Mouse (Mus musculus): ENCODE data around the gene Endog.
"Not testable (repeated sequence)": the region's sequence is repeated elsewhere in the genome, so short reads cannot be mapped to it uniquely, and the experiment has no call there.

The Endog gene

GRCm38 (mm10) chr2:30171371-30171996 is at the start of gene Endog:
Gene Endog, plus strand, starts transcription at chr2:30171493.
- peak; percentile 87 for DNase-seq (ENCODE audit: low spot score)

DNA sequence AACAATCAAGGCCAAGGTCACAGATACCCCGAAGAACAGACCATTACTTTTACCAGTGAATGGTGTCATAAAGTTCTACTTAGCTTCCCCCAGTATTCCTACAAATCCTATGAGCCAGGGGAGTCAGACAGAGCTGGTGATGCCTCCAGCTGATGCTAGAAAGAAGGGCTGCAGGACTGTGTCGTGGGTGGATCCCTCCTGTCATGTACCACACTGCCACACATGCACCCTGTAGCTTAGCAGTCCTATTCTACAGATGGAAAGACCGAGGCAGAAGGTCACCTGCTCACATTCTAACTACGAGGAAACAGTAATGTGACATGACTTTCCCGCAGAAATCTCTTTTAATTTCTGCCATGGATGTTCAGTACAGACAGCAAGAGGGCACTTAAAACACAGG is 48.5 kb upstream of the Endog start:
- DNase-seq (ENCODE audit: low spot score) = no peak

GRCm38 (mm10) chr2:30123729-30124471 is 47.4 kb upstream of the Endog start:
- no peak for DNase-seq (ENCODE audit: low spot score)

GRCm38 (mm10) chr2:30124472-30125274 is 46.6 kb upstream of the Endog start, which contains the start of gene Zer1:
Gene Zer1, minus strand, starts transcription at chr2:30124585.
- peak; percentile 91 for DNase-seq (ENCODE audit: low spot score)

GRCm38 (mm10) chr2:30128789-30129188 is 42.5 kb upstream of the Endog start:
- DNase-seq (ENCODE audit: low spot score) = no peak

DNA sequence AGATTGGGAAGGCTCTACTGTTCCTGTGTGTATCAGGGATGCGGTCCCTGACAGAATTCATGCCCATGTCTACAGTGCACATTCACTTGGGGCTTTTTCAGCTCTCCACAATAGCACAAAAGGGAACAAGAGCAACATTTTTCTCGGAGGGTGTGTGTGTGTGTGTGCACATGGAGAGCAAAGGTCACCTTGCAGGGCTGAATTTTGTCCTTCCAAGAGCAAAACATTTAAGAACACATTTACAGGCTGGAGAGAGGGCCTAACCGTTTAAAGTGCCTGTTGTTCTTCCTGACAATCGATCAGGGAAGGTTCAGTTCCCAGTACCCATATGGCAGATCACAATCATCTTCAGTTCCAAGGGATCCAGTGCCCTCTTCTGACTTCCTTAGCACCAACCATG is 41.1 kb upstream of the Endog start:
- DNase-seq (ENCODE audit: low spot score) = no peak

- DNase-seq (ENCODE audit: low spot score) = not testable (repeated sequence)
Observed at GRCm38 (mm10) chr2:30131240-30131639, 40.1 kb upstream of the Endog start.

DNA sequence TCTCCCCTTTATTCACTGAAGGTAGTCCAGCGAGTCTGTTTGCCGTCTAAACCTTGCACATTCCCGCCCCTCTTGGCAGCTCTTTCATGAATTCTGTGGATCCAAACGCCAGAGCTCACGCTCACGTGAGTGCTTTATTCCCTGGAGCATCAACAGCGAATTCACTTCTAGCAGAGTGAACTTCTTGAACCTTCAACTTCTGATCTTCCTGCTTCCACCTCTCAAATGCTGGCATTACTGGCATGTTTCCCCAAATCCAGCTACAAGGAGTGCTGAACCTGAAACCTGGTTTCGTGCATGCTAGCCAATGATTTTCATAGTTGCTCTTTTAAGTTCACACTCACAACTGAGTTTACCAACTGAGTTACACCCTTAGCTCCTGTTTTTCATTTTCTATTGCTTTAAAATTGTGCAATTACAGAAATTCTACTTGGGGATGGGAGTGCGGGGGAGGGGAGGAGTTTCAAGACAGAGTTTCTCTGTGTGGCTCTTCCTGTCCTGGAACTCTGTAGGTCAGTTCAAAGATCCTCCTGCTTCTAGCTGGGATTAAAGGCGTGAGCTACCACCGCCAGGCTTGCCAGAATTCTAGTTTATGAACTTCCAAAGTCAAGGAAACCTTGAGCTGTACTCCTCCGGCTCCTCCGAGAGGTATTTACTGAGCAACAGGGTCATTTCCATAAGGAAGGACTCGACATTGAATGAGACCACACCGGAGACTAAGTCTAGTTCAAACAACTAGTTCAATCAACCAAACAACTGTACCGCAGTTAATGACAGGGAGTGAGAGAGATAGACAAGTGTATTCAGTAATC is 38.3 kb upstream of the Endog start:
- no peak for DNase-seq (ENCODE audit: low spot score)

- peak; percentile 95 for DNase-seq (ENCODE audit: low spot score)
Observed at GRCm38 (mm10) chr2:30133613-30134377, 37.5 kb upstream of the Endog start, which contains the start of gene Tbc1d13. Gene Tbc1d13, plus strand, starts transcription at chr2:30133746.

- no peak for DNase-seq (ENCODE audit: low spot score)
Observed at GRCm38 (mm10) chr2:30134378-30134711, 36.9 kb upstream of the Endog start.

GRCm38 (mm10) chr2:30134928-30135620 is 36.2 kb upstream of the Endog start:
- DNase-seq (ENCODE audit: low spot score) = no peak

DNA sequence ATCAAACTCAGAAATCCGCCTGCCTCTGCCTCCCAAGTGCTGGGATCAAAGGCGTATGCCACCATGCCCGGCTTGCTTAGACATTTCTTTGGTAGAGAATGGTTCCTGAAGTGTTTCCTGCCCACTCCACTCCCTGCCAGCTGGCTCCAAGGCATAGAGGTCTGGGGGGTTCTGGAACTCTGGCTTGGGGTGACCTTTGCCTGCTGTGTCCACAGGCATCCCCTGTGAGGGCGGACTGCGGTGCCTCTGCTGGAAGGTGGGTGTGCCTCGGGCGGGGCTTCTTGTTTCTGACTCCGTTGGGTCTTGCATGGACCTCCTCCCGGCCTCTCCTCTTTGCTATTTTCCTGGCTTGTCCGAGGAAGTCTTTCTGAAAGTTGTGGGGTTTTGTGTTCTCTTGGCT is 34.8 kb upstream of the Endog start:
- no peak for DNase-seq (ENCODE audit: low spot score)

DNA sequence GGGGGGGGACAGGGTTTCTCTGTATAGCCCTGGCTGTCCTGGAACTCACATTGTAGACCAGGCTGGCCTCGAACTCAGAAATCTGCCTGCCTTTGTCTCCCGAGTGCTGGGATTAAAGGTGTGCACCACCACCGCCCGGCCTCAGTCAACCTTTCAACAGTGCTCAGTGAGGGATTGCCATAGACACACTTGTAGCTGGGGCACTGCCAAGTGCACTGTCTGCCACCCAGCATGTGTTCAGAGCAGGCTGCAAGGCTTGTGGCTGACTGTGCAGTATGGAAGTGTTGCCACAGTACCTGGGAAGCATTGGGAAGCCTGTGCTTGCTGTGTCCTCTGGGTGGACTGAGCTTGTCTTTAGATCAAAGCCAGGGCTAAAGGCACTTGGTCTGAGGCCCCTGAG is 31.3 kb upstream of the Endog start:
- not testable (repeated sequence) for DNase-seq (ENCODE audit: low spot score)

GRCm38 (mm10) chr2:30144436-30144835 is 26.9 kb upstream of the Endog start:
- no peak for DNase-seq (ENCODE audit: low spot score)

GRCm38 (mm10) chr2:30147466-30147865 is 23.8 kb upstream of the Endog start:
- no peak for DNase-seq (ENCODE audit: low spot score)

DNA sequence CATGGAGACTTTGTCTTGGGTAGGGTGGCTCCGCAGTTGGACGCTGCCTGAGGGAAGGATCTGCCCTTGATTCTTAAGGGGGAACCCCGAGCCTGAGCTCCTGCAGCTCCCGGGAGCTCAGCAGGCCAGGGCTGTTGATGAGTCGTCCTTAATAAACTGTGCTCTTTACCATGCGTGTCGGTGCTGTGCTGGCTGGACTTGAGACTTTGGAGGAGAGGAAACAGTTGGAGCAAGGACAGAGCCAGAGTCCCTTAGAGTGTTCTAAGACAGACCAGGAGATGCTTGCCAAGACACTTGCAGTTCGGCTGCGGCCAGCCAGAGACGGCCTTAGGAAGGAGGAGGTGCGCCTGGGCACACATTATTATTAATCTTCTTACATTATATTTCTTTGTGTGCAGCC is 19.5 kb upstream of the Endog start:
- DNase-seq (ENCODE audit: low spot score) = no peak

DNA sequence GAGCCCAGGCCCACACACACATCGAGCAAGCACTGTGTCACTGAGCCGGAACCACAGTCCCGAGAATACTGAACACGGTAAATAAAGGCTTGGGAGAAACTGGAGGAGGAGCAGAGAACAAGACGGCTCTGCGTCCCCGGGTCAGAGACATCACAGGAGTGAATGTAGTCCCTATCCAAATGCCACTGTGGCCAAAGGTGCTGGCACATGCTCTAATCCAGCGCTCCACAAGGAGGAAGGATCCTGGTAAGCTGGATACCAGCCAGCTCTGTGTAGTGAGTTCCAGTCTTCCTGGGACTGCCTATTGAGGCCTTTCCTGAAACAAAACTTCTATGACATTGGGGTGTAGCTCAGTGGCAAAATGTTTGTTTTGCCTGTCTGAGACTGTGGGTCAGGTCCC is 18.7 kb upstream of the Endog start:
- no peak for DNase-seq (ENCODE audit: low spot score)

- not testable (repeated sequence) for DNase-seq (ENCODE audit: low spot score)
Observed at GRCm38 (mm10) chr2:30159871-30160270, 11.4 kb upstream of the Endog start.

DNA sequence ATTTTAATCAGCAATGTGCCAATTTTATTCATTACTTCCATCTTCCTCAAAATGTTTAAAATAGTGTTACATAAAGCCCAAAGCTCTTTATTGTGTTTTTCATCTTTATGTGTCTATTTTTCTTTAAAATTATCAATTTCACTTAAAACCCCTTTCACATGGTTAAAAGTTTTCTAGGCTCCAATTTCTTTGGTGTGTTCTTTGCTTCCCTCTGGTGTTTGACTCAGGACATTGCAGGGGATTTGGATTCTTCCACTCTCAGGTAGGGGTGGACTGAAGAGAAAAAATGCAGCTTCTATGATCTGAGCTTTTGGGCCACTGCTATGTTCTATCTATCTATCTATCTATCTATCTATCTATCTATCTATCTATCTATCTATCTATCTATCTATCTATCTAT is 9.5 kb upstream of the Endog start:
- DNase-seq (ENCODE audit: low spot score) = no peak

DNA sequence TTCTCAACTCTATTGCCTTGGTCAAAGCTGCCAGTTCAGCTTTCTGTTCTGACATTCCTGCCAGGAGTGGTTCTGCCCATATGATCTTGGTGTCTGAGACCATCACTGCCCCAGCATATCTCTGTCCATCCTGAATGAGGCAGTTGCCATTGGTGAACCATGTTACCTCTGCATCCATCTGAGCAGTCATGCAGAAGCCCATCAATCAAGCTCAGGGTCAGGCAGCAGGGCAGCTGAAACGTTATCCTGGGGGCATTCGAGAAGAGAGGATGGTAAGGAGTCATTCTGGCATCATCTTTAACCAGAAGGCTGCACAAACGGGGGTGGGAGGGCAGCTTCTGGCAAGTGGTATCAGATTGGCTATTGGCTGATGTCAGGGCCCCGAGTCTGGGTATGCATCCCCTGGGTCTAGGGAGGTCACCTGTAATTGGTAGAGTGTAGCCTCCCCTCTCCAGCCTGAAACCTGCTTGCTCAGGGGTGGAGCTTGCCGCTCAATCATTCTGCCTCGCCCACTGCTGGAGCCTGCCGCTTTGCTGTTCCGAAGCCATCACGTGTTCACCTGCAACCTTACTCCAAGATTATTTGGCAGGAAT is 6.9 kb upstream of the Endog start:
- DNase-seq (ENCODE audit: low spot score) = no peak
